Mouse (Mus musculus): ENCODE results near the gene Dock6. TPM values are rescaled to one million over a fixed set of nuclear protein-coding genes. Genes with fewer than 3 reads are reported as not detected.
"Not testable (repeated sequence)": the region's sequence is repeated elsewhere in the genome, so short reads cannot be mapped to it uniquely, and the experiment has no call there.

Dock6 gene
- polyA plus RNA-seq, 1 experiment = 47.6 TPM

- TF ChIP-seq POLR2A (IDR thresholded peaks at IDR 0.05; ENCODE audit: low read depth, low read length) (no peak), CTCF (IDR thresholded peaks at IDR 0.05; ENCODE audit: extremely low read depth, insufficient read depth, insufficient read length, insufficient replicate concordance) (no peak)
- H3K36me3 ChIP-seq (ENCODE audit: control insufficient read depth, insufficient read depth, low read length) = no peaks in the 10 kb centered on the region
- no peak for DNase-seq (ENCODE audit: low read depth in 1 of 2, low spot score in 2 of 2)
- no peak overlapping the region for H3K4me3 ChIP-seq (ENCODE audit: extremely low read depth, insufficient read depth, insufficient read length)
- H3K4me1 ChIP-seq (ENCODE audit: control insufficient read depth, insufficient read depth, insufficient read length) = no peaks in the 10 kb centered on the region
- 92% methylated on average over 3 of the region's 3 CpGs for WGBS
- H3K27me3 ChIP-seq (ENCODE audit: control insufficient read depth, insufficient read depth, low read length) = no peaks in the 10 kb centered on the region
- no peak overlapping the region for H3K27ac ChIP-seq (ENCODE audit: insufficient read depth, low read length)
These were observed 15.3 kb upstream of the Dock6 start for GRCm38 (mm10) chr9:21867726-21868125.

GRCm38 (mm10) chr9:21866641-21867040 is 14.2 kb upstream of the Dock6 start:
- no peaks in the 10 kb centered on the region for H3K36me3 ChIP-seq (ENCODE audit: control insufficient read depth, insufficient read depth, low read length)
- no peak overlapping the region for H3K27ac ChIP-seq (ENCODE audit: insufficient read depth, low read length)
- H3K27me3 ChIP-seq (ENCODE audit: control insufficient read depth, insufficient read depth, low read length) = no peaks in the 10 kb centered on the region
- H3K4me1 ChIP-seq (ENCODE audit: control insufficient read depth, insufficient read depth, insufficient read length) = no peaks in the 10 kb centered on the region
- no peak for DNase-seq (ENCODE audit: low read depth in 1 of 2, low spot score in 2 of 2)
- no peak overlapping the region for H3K4me3 ChIP-seq (ENCODE audit: extremely low read depth, insufficient read depth, insufficient read length)
- TF ChIP-seq CTCF (IDR thresholded peaks at IDR 0.05; ENCODE audit: extremely low read depth, insufficient read depth, insufficient read length, insufficient replicate concordance) (no peak), POLR2A (IDR thresholded peaks at IDR 0.05; ENCODE audit: low read depth, low read length) (no peak)
- WGBS = 56% methylated on average over 2 of the region's 2 CpGs

DNA sequence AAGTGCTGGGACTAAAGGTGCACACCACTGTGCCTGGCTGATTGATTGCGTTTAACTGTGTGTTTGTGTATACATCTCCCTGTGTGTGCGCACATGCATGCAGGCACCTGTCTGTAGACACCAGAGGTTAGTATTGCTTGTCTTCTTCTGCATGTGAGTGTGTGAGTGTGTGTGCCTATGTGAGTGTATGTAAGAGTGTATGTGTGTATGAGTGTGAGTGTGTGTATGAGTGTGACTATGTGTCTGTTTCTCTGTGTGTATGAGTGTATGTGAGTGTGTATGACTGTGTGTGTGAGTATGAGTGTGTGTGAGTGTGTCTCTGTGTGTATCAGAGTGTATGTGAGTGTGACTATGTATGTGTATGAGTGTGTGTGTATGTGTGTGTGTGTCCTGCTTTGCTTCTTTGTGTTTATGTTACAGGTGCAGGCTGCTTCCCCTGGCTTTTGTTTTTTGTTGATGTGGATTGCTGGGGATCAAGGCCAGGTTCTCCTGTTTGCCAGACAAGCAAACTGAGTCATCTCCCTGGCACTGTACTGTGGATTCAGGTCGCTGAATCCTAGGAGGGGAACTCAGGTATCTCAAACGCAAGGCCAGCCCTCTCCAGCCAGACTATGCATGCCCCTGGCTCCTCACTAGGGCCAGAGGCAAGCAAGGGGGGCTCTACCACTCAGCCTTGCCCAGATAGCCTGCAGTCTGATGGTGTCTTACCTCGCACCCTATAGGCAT is 13.4 kb upstream of the Dock6 start:
- DNase-seq (ENCODE audit: low read depth in 1 of 2, low spot score in 2 of 2) = no peak
- Histone ChIP-seq H3K36me3 (ENCODE audit: control insufficient read depth, insufficient read depth, low read length) (no peaks in the 10 kb centered on the region), H3K27me3 (ENCODE audit: control insufficient read depth, insufficient read depth, low read length) (no peaks in the 10 kb centered on the region), H3K27ac (ENCODE audit: insufficient read depth, low read length) (no peak overlapping the region), H3K4me1 (ENCODE audit: control insufficient read depth, insufficient read depth, insufficient read length) (no peaks in the 10 kb centered on the region), H3K4me3 (ENCODE audit: extremely low read depth, insufficient read depth, insufficient read length) (no peak overlapping the region)
- TF ChIP-seq POLR2A (IDR thresholded peaks at IDR 0.05; ENCODE audit: low read depth, low read length) (no peak), CTCF (IDR thresholded peaks at IDR 0.05; ENCODE audit: extremely low read depth, insufficient read depth, insufficient read length, insufficient replicate concordance) (no peak)
- 86% methylated on average over 5 of the region's 5 CpGs for WGBS

DNA sequence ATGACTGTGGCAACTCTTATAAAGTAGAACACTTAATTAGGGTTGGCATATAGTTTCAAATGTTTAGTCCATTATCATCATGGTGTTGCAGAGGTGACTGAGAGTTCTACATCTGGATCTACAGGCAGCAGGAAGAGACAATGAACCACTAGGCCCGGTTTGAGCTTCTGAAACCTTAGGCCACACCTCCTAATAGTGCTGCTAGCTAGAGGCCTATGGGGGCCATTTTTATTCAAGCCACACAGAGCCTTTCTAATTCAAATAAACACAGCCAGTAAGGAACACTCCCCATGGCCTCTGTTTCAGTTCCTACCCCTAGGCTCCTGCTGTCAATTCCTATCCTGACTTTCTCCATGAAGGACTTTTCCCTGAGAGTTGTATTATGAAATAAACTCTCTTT is 9.7 kb upstream of the Dock6 start:
- H3K4me3 ChIP-seq (ENCODE audit: extremely low read depth, insufficient read depth, insufficient read length) = no peak overlapping the region
- WGBS = 77% methylated on average over 1 of the region's 1 CpGs

DNA sequence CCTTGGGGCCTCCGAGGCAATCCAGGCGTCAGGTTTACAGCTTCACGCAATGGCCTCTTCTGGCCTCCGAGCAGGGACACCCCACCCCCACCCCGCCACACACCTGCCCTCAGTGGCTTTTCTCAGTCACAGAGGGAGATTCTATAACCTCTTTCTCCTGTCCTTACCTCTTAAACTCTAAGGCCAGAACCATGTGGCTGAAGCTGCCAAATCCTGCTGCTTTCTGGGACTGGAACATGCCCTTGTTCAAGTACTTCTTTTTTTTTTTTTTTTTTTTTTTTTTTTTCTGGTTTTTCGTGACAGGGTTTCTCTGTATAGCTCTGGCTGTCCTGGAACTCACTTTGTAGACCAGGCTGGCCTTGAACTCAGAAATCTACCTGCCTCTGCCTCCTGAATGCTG is 7.9 kb upstream of the Dock6 start:
- not testable (repeated sequence) for H3K27ac ChIP-seq (ENCODE audit: insufficient read depth, low read length); H3K4me3 ChIP-seq (ENCODE audit: extremely low read depth, insufficient read depth, insufficient read length); H3K36me3 ChIP-seq (ENCODE audit: control insufficient read depth, insufficient read depth, low read length); H3K4me1 ChIP-seq (ENCODE audit: control insufficient read depth, insufficient read depth, insufficient read length); DNase-seq (ENCODE audit: low read depth in 1 of 2, low spot score in 2 of 2); H3K27me3 ChIP-seq (ENCODE audit: control insufficient read depth, insufficient read depth, low read length)
- 88% methylated on average over 6 of the region's 6 CpGs for WGBS

More for the DNA sequence above, 9.7 kb upstream of the Dock6 start:
- no peaks in the 10 kb centered on the region for H3K27me3 ChIP-seq (ENCODE audit: control insufficient read depth, insufficient read depth, low read length)
- H3K27ac ChIP-seq (ENCODE audit: insufficient read depth, low read length) = no peak overlapping the region
- no peak for TF ChIP-seq CTCF (IDR thresholded peaks at IDR 0.05; ENCODE audit: extremely low read depth, insufficient read depth, insufficient read length, insufficient replicate concordance)
- no peak for TF ChIP-seq POLR2A (IDR thresholded peaks at IDR 0.05; ENCODE audit: low read depth, low read length)
- H3K4me1 ChIP-seq (ENCODE audit: control insufficient read depth, insufficient read depth, insufficient read length) = no peaks in the 10 kb centered on the region
- DNase-seq (ENCODE audit: low read depth in 1 of 2, low spot score in 2 of 2) = no peak
- no peaks in the 10 kb centered on the region for H3K36me3 ChIP-seq (ENCODE audit: control insufficient read depth, insufficient read depth, low read length)

DNA sequence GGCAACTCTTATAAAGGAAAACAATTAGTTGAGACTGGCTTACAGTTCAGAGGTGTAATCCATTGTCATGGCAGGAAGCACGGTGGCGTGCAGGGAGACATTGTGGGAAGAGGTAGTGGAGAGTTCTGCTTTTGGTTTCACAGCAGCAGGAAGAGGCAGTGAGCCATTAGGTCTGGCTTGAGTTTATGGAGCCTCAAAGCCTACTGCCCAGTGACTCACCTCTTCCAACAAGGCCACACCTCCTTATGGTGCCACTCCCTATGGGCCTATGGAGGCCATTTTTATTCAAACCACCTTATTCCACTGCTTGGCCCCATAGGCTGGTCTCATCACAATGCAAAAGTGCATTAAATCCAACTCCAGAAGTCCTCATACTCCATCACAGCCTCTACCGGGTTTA is 7.2 kb upstream of the Dock6 start:
- Histone ChIP-seq H3K27me3 (ENCODE audit: control insufficient read depth, insufficient read depth, low read length) (no peaks in the 10 kb centered on the region), H3K36me3 (ENCODE audit: control insufficient read depth, insufficient read depth, low read length) (no peaks in the 10 kb centered on the region), H3K4me1 (ENCODE audit: control insufficient read depth, insufficient read depth, insufficient read length) (no peaks in the 10 kb centered on the region), H3K27ac (ENCODE audit: insufficient read depth, low read length) (no peak overlapping the region), H3K4me3 (ENCODE audit: extremely low read depth, insufficient read depth, insufficient read length) (no peak overlapping the region)
- DNase-seq (ENCODE audit: low read depth in 1 of 2, low spot score in 2 of 2) = no peak
- 68% methylated on average over 3 of the region's 3 CpGs for WGBS
- TF ChIP-seq POLR2A (IDR thresholded peaks at IDR 0.05; ENCODE audit: low read depth, low read length) (no peak), CTCF (IDR thresholded peaks at IDR 0.05; ENCODE audit: extremely low read depth, insufficient read depth, insufficient read length, insufficient replicate concordance) (no peak)

GRCm38 (mm10) chr9:21858084-21858483 is 5.6 kb upstream of the Dock6 start:
- Histone ChIP-seq H3K4me3 (ENCODE audit: extremely low read depth, insufficient read depth, insufficient read length) (no peak overlapping the region), H3K36me3 (ENCODE audit: control insufficient read depth, insufficient read depth, low read length) (no peaks in the 10 kb centered on the region), H3K27ac (ENCODE audit: insufficient read depth, low read length) (no peak overlapping the region), H3K27me3 (ENCODE audit: control insufficient read depth, insufficient read depth, low read length) (no peaks in the 10 kb centered on the region), H3K4me1 (ENCODE audit: control insufficient read depth, insufficient read depth, insufficient read length) (no peaks in the 10 kb centered on the region)
- no peak for DNase-seq (ENCODE audit: low read depth in 1 of 2, low spot score in 2 of 2)
- WGBS = 78% methylated on average over 6 of the region's 6 CpGs
- TF ChIP-seq POLR2A (IDR thresholded peaks at IDR 0.05; ENCODE audit: low read depth, low read length) = no peak
